Mouse (Mus musculus): Measurements from ENCODE around the gene Bicral.

DNA sequence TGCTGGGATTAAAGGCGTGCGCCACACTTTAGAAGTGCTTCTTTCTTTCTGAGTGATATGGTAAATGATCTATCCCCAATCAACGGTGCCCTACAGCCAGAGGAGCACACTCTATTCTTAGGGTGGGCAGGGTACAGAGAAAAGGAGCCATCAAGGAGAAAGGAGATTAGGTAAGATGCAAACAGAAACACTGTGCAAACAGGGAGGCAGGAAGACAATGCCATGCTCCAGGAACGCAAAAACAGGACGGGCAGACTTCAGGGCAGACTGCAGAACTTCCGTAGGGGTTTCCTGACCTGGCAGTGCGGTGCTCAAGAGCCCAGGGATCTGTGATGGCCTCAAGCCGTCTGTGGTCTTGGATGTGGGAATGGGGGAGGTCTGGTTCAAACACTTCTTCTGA is 44.6 kb downstream of the Bicral start:
- TF ChIP-seq EP300 (IDR thresholded peaks at IDR 0.05; ENCODE audit: low read depth) (no peak), CTCF (IDR thresholded peaks at IDR 0.05; ENCODE audit: low read depth) (no peak)

Measured in liver, postnatal 0 days (tissue).